Mouse (Mus musculus) NIH3T3 (cell line): ENCODE results near the gene Hexim1.

Experiments
- DNase-seq: peaks from one replicate; pipeline ENCODE4 v3.0.0-alpha.2; 2012; ENCODE audit warnings: low read depth

Hexim1 gene

GRCm38 (mm10) chr11:103158621-103159478 lies 42.8 kb downstream of the Hexim1 start:
- DNase-seq, result peak; percentile 98

GRCm38 (mm10) chr11:103160738-103161137 lies 44.7 kb downstream of the Hexim1 start:
- DNase-seq, result no peak

GRCm38 (mm10) chr11:103161449-103161848 lies 45.4 kb downstream of the Hexim1 start:
- peak; percentile 27 for DNase-seq

- peak; percentile 57 for DNase-seq
These were observed 46.1 kb downstream of the Hexim1 start for GRCm38 (mm10) chr11:103162132-103162531.

GRCm38 (mm10) chr11:103164391-103164790 lies 48.4 kb downstream of the Hexim1 start:
- no peak for DNase-seq

- DNase-seq, result peak; percentile 80
These were observed 52.8 kb downstream of the Hexim1 start for GRCm38 (mm10) chr11:103168690-103169390.
